Mouse (Mus musculus) hindbrain, embryonic 11.5 days (tissue): ENCODE measurements at regions not wholly inside any gene's neighbourhood (a gene's known extent, or its start where the extent isn't known, plus 50 kb on each side); places are given as distances from the start of the nearest gene placed in this dataset.
A peak's percentile ranks its signal among the peaks of the same experiment; 100 is the strongest.

Experiments used
- ATAC-seq: fragments of 200-750 bp; cut with Nextera tagmentation; 2 replicates; pipeline ENCODE4 v1.8.0; 2017; ENCODE audit warnings: mild to moderate bottlenecking, moderate TSS enrichment, moderate library complexity; ENCODE audit not compliant: low FRiP score
- DNase-seq: peaks from one replicate; pipeline ENCODE4 v3.0.0-alpha.2; 2015; ENCODE audit warnings: low spot score
- H3K27ac ChIP-seq: fragments of 300-500 bp; sonication (generic); 2 replicates; pipeline ENCODE4 v1.5.1; 2014; ENCODE audit warnings: mild to moderate bottlenecking, low read depth, low read length
- H3K27me3 ChIP-seq: fragments of 300-500 bp; sonication (generic); 2 replicates; pipeline ENCODE4 v1.6.1; 2014; ENCODE audit warnings: mild to moderate bottlenecking, low read length, moderate library complexity, mixed read lengths; ENCODE audit not compliant: control insufficient read depth, insufficient read depth
- H3K36me3 ChIP-seq: fragments of 300-500 bp; sonication (generic); 2 replicates; pipeline ENCODE4 v1.6.1; 2014; ENCODE audit warnings: mild to moderate bottlenecking, low read length, moderate library complexity, mixed read lengths; ENCODE audit not compliant: control insufficient read depth, insufficient read depth
- H3K4me1 ChIP-seq: fragments of 300-500 bp; sonication (generic); replicated peaks from 2 replicates; pipeline ENCODE4 v1.6.1; 2014; ENCODE audit warnings: low read length, mixed read lengths; ENCODE audit not compliant: control insufficient read depth, insufficient read depth
- H3K4me2 ChIP-seq: fragments of 300-500 bp; sonication (generic); replicated peaks from 2 replicates; pipeline ENCODE4 v1.6.1; 2014; ENCODE audit warnings: mild to moderate bottlenecking, low read depth, low read length
- H3K4me3 ChIP-seq: fragments of 300-500 bp; sonication (generic); 2 replicates; pipeline ENCODE4 v1.5.1; 2014; ENCODE audit warnings: low read depth, low read length
- H3K9ac ChIP-seq: fragments of 300-500 bp; sonication (generic); 2 replicates; pipeline ENCODE4 v1.6.1; 2014; ENCODE audit warnings: low read depth, low read length
- H3K9me3 ChIP-seq: fragments of 300-500 bp; sonication (generic); 2 replicates; pipeline ENCODE4 v1.6.1; 2016; ENCODE audit warnings: low read length; ENCODE audit not compliant: control insufficient read depth
- WGBS: fragments of 180-500 bp; shearing (Covaris S2); extraction: QIAGEN DNeasy Blood & Tissue Kit; methylation state at CpG from one replicate; pipeline ENCODE4 v1.1.7; 2014; 5-methylcytosine and 5-hydroxymethylcytosine counted together

- no peak overlapping the region for H3K4me3 ChIP-seq
- no peak overlapping the region for H3K27ac ChIP-seq
- H3K4me2 ChIP-seq, result no peak overlapping the region
- no peak overlapping the region for H3K9ac ChIP-seq
- no peaks in the 10 kb centered on the region for H3K4me1 ChIP-seq
- ATAC-seq, result no peak
- H3K36me3 ChIP-seq, result no peaks in the 10 kb centered on the region
- 16% methylated on average over 4 of the region's 4 CpGs for WGBS
- no peaks in the 10 kb centered on the region for H3K9me3 ChIP-seq
- no peaks in the 10 kb centered on the region for H3K27me3 ChIP-seq
- DNase-seq, result peak; percentile 76
These were observed 59.3 kb downstream of the 1700080O16Rik start for GRCm38 (mm10) chrX:51913247-51913646.

GRCm38 (mm10) chrX:51911566-51911965 lies 61.0 kb downstream of the 1700080O16Rik start:
- Histone ChIP-seq H3K4me2 (no peak overlapping the region), H3K36me3 (no peaks in the 10 kb centered on the region), H3K9ac (no peak overlapping the region), H3K4me1 (no peaks in the 10 kb centered on the region), H3K4me3 (no peak overlapping the region), H3K27ac (no peak overlapping the region), H3K27me3 (no peaks in the 10 kb centered on the region), H3K9me3 (no peaks in the 10 kb centered on the region)
- DNase-seq (no peak), ATAC-seq (no peak)
- WGBS, result 41% methylated on average over 1 of the region's 1 CpGs

GRCm38 (mm10) chrX:51910576-51910975 lies 62.0 kb downstream of the 1700080O16Rik start:
- WGBS, result 70% methylated on average over 1 of the region's 1 CpGs
- H3K27ac ChIP-seq, result no peak overlapping the region
- H3K4me1 ChIP-seq, result no peaks in the 10 kb centered on the region
- no peak overlapping the region for H3K4me2 ChIP-seq
- no peaks in the 10 kb centered on the region for H3K27me3 ChIP-seq
- no peak for DNase-seq
- no peaks in the 10 kb centered on the region for H3K36me3 ChIP-seq
- no peaks in the 10 kb centered on the region for H3K9me3 ChIP-seq
- no peak for ATAC-seq
- no peak overlapping the region for H3K9ac ChIP-seq
- H3K4me3 ChIP-seq, result no peak overlapping the region

GRCm38 (mm10) chrX:51898445-51898844 lies 74.1 kb downstream of the 1700080O16Rik start:
- H3K4me3 ChIP-seq, result no peak overlapping the region
- no peaks in the 10 kb centered on the region for H3K36me3 ChIP-seq
- WGBS, result 90% methylated on average over 4 of the region's 4 CpGs
- no peaks in the 10 kb centered on the region for H3K9me3 ChIP-seq
- no peak overlapping the region for H3K27ac ChIP-seq
- no peak overlapping the region for H3K9ac ChIP-seq
- H3K4me1 ChIP-seq, result no peaks in the 10 kb centered on the region
- ATAC-seq, result no peak
- no peak overlapping the region for H3K4me2 ChIP-seq
- no peaks in the 10 kb centered on the region for H3K27me3 ChIP-seq
- DNase-seq, result no peak

- ATAC-seq (no peak), DNase-seq (no peak)
- Histone ChIP-seq H3K4me3 (no peak overlapping the region), H3K9me3 (no peaks in the 10 kb centered on the region), H3K4me1 (no peaks in the 10 kb centered on the region), H3K27me3 (no peaks in the 10 kb centered on the region), H3K9ac (no peak overlapping the region), H3K27ac (no peak overlapping the region), H3K36me3 (no peaks in the 10 kb centered on the region), H3K4me2 (no peak overlapping the region)
- WGBS, result 18% methylated on average over 5 of the region's 5 CpGs
These were observed 75.5 kb downstream of the 1700080O16Rik start for GRCm38 (mm10) chrX:51897059-51897458.

- WGBS, result 66% methylated on average over 10 of the region's 10 CpGs
- no peak for ATAC-seq
- no peak overlapping the region for H3K4me3 ChIP-seq
- H3K27me3 ChIP-seq, result no peaks in the 10 kb centered on the region
- DNase-seq, result no peak
- H3K9me3 ChIP-seq, result no peaks in the 10 kb centered on the region
- H3K36me3 ChIP-seq, result no peaks in the 10 kb centered on the region
- H3K4me1 ChIP-seq, result no peaks in the 10 kb centered on the region
- no peak overlapping the region for H3K9ac ChIP-seq
- no peak overlapping the region for H3K27ac ChIP-seq
- no peak overlapping the region for H3K4me2 ChIP-seq
These were observed 76.9 kb downstream of the 1700080O16Rik start for GRCm38 (mm10) chrX:51895646-51896190.

GRCm38 (mm10) chrX:51892716-51893115 lies 79.9 kb downstream of the 1700080O16Rik start:
- no peak overlapping the region for H3K9ac ChIP-seq
- H3K27ac ChIP-seq, result no peak overlapping the region
- no peaks in the 10 kb centered on the region for H3K4me1 ChIP-seq
- H3K27me3 ChIP-seq, result no peaks in the 10 kb centered on the region
- H3K4me3 ChIP-seq, result no peak overlapping the region
- DNase-seq (no peak), ATAC-seq (no peak)
- H3K9me3 ChIP-seq, result no peaks in the 10 kb centered on the region
- no peaks in the 10 kb centered on the region for H3K36me3 ChIP-seq
- H3K4me2 ChIP-seq, result no peak overlapping the region
- WGBS, result 78% methylated on average over 1 of the region's 1 CpGs

GRCm38 (mm10) chrX:51886129-51886528 lies 85.1 kb upstream of the Usp26 start:
- Histone ChIP-seq H3K4me3 (no peak overlapping the region), H3K9me3 (no peaks in the 10 kb centered on the region), H3K27me3 (no peaks in the 10 kb centered on the region), H3K36me3 (no peaks in the 10 kb centered on the region), H3K27ac (no peak overlapping the region), H3K4me2 (no peak overlapping the region), H3K9ac (no peak overlapping the region), H3K4me1 (no peaks in the 10 kb centered on the region)
- ATAC-seq, result no peak
- 90% methylated on average over 5 of the region's 5 CpGs for WGBS
- DNase-seq, result no peak
